Mouse (Mus musculus) G1E (cell line): Measurements from ENCODE around the gene Plk5. TPM values are rescaled to one million over a fixed set of nuclear protein-coding genes. Genes with fewer than 3 reads are reported as not detected.

Source experiments
- ATAC-seq: 2 replicates; pipeline ENCODE4 v1.8.0; 2016; ENCODE audit warnings: mild to moderate bottlenecking; ENCODE audit not compliant: insufficient number of reproducible peaks, poor library complexity, low FRiP score, severe bottlenecking; ENCODE audit errors: extremely low read depth
- DNase-seq: peaks from one replicate; pipeline ENCODE4 v3.0.0; 2012; ENCODE audit warnings: low spot score
- H3K27me3 ChIP-seq: 2 replicates; pipeline ENCODE4 v1.6.1; 2012; ENCODE audit warnings: mild to moderate bottlenecking, low read length, inconsistent platforms; ENCODE audit not compliant: insufficient read depth
- H3K36me3 ChIP-seq: replicated peaks from 2 replicates; pipeline ENCODE3; 2012; ENCODE audit warnings: mild to moderate bottlenecking, inconsistent platforms
- H3K4me1 ChIP-seq: 2 replicates; pipeline ENCODE4 v1.6.1; 2012; ENCODE audit warnings: low read depth, low read length, inconsistent platforms, mixed read lengths; ENCODE audit not compliant: insufficient read depth
- H3K4me3 ChIP-seq: 2 replicates; pipeline ENCODE4 v1.5.1; 2012; ENCODE audit warnings: low read depth, mild to moderate bottlenecking, inconsistent platforms, low read length, moderate library complexity, mixed read lengths
- H3K9me3 ChIP-seq: replicated peaks from 2 replicates; pipeline ENCODE4 v1.6.1; 2012; ENCODE audit warnings: inconsistent platforms
- CTCF ChIP-seq: IDR thresholded peaks from 2 replicates; pipeline ENCODE4 v1.5.1; 2012; ENCODE audit warnings: low read depth, low read length, inconsistent platforms, mixed read lengths
- GATA1 ChIP-seq: IDR thresholded peaks from 2 replicates; pipeline ENCODE4 v1.6.1; 2012; ENCODE audit warnings: borderline replicate concordance, low read length, inconsistent platforms, mixed read lengths
- GATA2 ChIP-seq: IDR thresholded peaks from 2 replicates; pipeline ENCODE4 v1.6.1; 2012; ENCODE audit warnings: low read depth, low read length, inconsistent platforms, borderline replicate concordance
- POLR2AphosphoS5 ChIP-seq: IDR thresholded peaks from 2 replicates; pipeline ENCODE4 v1.6.1; 2012; ENCODE audit warnings: low read depth, low read length, inconsistent platforms; ENCODE audit not compliant: insufficient replicate concordance
- TAL1 ChIP-seq: conservative IDR thresholded peaks from 2 replicates; pipeline ENCODE4 v1.6.1; 2012; ENCODE audit warnings: low read depth, low read length, inconsistent platforms, mixed read lengths
- polyA plus RNA-seq: library from polyadenylated mRNA; stranded (reverse); fragments of >175 nt; gene quantifications from 2 replicates; pipeline ENCODE4 v1.2.3, GENCODE M21; 2012
- total RNA-seq, 2 experiments: library from RNA; stranded (forward) in 1 of 2; stranded (reverse) in 1 of 2; fragments of 200-1000 nt in 1 of 2; fragments of >200 nt in 1 of 2; fragmentation: Nextera tagmentation in 1 of 2; gene quantifications; 2 replicates each; pipeline ENCODE4 v1.2.3; 2014 to 2017

Gene Plk5
- total and polyA plus RNA-seq, 3 experiments = not detected

- no peak for ATAC-seq
- H3K4me3 ChIP-seq = peak overlapping the region; percentile 74
- H3K9me3 ChIP-seq = peaks cover under 1% of the 10 kb centered on the region
- no peak for TF ChIP-seq CTCF
- TF ChIP-seq TAL1 = no peak
- no peak for TF ChIP-seq GATA2
- TF ChIP-seq GATA1 = no peak
- TF ChIP-seq POLR2AphosphoS5 = no peak
- peaks cover 80% of the 10 kb centered on the region for H3K4me1 ChIP-seq
- H3K36me3 ChIP-seq = peaks cover 9% of the 10 kb centered on the region
- DNase-seq = no peak
- H3K27me3 ChIP-seq = peaks cover 35% of the 10 kb centered on the region
Observed at GRCm38 (mm10) chr10:80347514-80347967, 8.7 kb upstream of the Plk5 start.

GRCm38 (mm10) chr10:80348244-80348781 is 7.9 kb upstream of the Plk5 start, which contains the start of gene Adamtsl5:
TSS of gene Adamtsl5 (minus strand) at chr10:80348412.
- no peak for ATAC-seq
- H3K4me3 ChIP-seq = peak within 1 kb of the TSS; percentile 74
- peaks cover 43% of the 10 kb centered on the region for H3K27me3 ChIP-seq
- H3K9me3 ChIP-seq = no peaks in the 10 kb centered on the region
- no peak for TF ChIP-seq TAL1
- TF ChIP-seq GATA1 = no peak
- TF ChIP-seq GATA2 = no peak
- TF ChIP-seq CTCF = peak; percentile 89
- peak; percentile 85 for DNase-seq
- H3K36me3 ChIP-seq = peaks cover 7% of the 10 kb centered on the region
- peaks cover 81% of the 10 kb centered on the region for H3K4me1 ChIP-seq

GRCm38 (mm10) chr10:80348981-80349380 is 7.3 kb upstream of the Plk5 start:
- DNase-seq (no peak), ATAC-seq (no peak)
- Histone ChIP-seq H3K4me1 (peaks cover 77% of the 10 kb centered on the region), H3K27me3 (peaks cover 50% of the 10 kb centered on the region), H3K4me3 (peak overlapping the region; percentile 74; the same call in 1 of the 2 replicates), H3K9me3 (no peaks in the 10 kb centered on the region), H3K36me3 (peaks cover 5% of the 10 kb centered on the region)
- no peak for TF ChIP-seq POLR2AphosphoS5
- no peak for TF ChIP-seq GATA2
- TF ChIP-seq GATA1 = no peak
- no peak for TF ChIP-seq CTCF
- TF ChIP-seq TAL1 = no peak

GRCm38 (mm10) chr10:80350292-80350691 is 6.0 kb upstream of the Plk5 start:
- TF ChIP-seq GATA1 (no peak), CTCF (peak; percentile 97)
- Histone ChIP-seq H3K27me3 (peaks cover 61% of the 10 kb centered on the region), H3K4me1 (peaks cover 64% of the 10 kb centered on the region), H3K4me3 (no peak overlapping the region), H3K36me3 (peaks cover 4% of the 10 kb centered on the region), H3K9me3 (no peaks in the 10 kb centered on the region)
- peak; percentile 69 for ATAC-seq
- DNase-seq = peak; percentile 70

- TF ChIP-seq GATA1 = no peak
- no peak for TF ChIP-seq GATA2
- no peak for TF ChIP-seq POLR2AphosphoS5
- no peak for TF ChIP-seq TAL1
- no peak for TF ChIP-seq CTCF
- DNase-seq (no peak), ATAC-seq (no peak)
- H3K4me1 ChIP-seq = peaks cover 56% of the 10 kb centered on the region
- no peak overlapping the region for H3K4me3 ChIP-seq
- no peaks in the 10 kb centered on the region for H3K9me3 ChIP-seq
- peaks cover 77% of the 10 kb centered on the region for H3K27me3 ChIP-seq
- no peaks in the 10 kb centered on the region for H3K36me3 ChIP-seq
Observed at GRCm38 (mm10) chr10:80351896-80352295, 4.4 kb upstream of the Plk5 start.

GRCm38 (mm10) chr10:80352727-80353126 is 3.5 kb upstream of the Plk5 start:
- DNase-seq = no peak
- Histone ChIP-seq H3K36me3 (no peaks in the 10 kb centered on the region), H3K4me1 (peaks cover 48% of the 10 kb centered on the region), H3K27me3 (peaks cover 86% of the 10 kb centered on the region), H3K4me3 (no peak overlapping the region), H3K9me3 (no peaks in the 10 kb centered on the region)
- TF ChIP-seq GATA1 (no peak), CTCF (no peak), GATA2 (no peak), POLR2AphosphoS5 (no peak), TAL1 (no peak)
- ATAC-seq = no peak

- no peak for ATAC-seq
- no peak for TF ChIP-seq GATA2
- no peak for TF ChIP-seq TAL1
- TF ChIP-seq GATA1 = no peak
- no peak for TF ChIP-seq POLR2AphosphoS5
- no peak for TF ChIP-seq CTCF
- Histone ChIP-seq H3K36me3 (no peaks in the 10 kb centered on the region), H3K27me3 (peaks cover 96% of the 10 kb centered on the region), H3K4me3 (no peak overlapping the region), H3K4me1 (peaks cover 24% of the 10 kb centered on the region), H3K9me3 (no peaks in the 10 kb centered on the region)
- no peak for DNase-seq
Observed at GRCm38 (mm10) chr10:80355431-80355830, 828 bp upstream of the Plk5 start.
